Mouse (Mus musculus) hindbrain, postnatal 0 days (tissue): ENCODE results near the gene Hmga1. TPM values are rescaled to one million over a fixed set of nuclear protein-coding genes. Genes with fewer than 3 reads are reported as not detected.

ENCODE experiments used
- ATAC-seq: fragments of 200-750 bp; cut with Nextera tagmentation; 2 replicates; pipeline ENCODE4 v1.8.0; 2017; ENCODE audit warnings: mild to moderate bottlenecking, moderate TSS enrichment, moderate library complexity
- DNase-seq: peaks from one replicate; pipeline ENCODE4 v3.0.0-alpha.2; 2015; ENCODE audit warnings: low spot score
- H3K27ac ChIP-seq: fragments of 300-500 bp; sonication (generic); 2 replicates; pipeline ENCODE4 v1.5.1; 2014; ENCODE audit warnings: mild to moderate bottlenecking
- H3K27me3 ChIP-seq: fragments of 300-500 bp; sonication (generic); 2 replicates; pipeline ENCODE4 v1.6.1; 2014; ENCODE audit warnings: low read length, mixed read lengths; ENCODE audit not compliant: insufficient read depth
- H3K36me3 ChIP-seq: fragments of 300-500 bp; sonication (generic); 2 replicates; pipeline ENCODE4 v1.6.1; 2014; ENCODE audit warnings: low read length, mixed read lengths; ENCODE audit not compliant: insufficient read depth
- H3K4me1 ChIP-seq: fragments of 300-500 bp; sonication (generic); 2 replicates; pipeline ENCODE4 v1.6.1; 2014; ENCODE audit warnings: antibody characterized with exemption, low read length, mixed read lengths; ENCODE audit not compliant: insufficient read depth
- H3K4me2 ChIP-seq: fragments of 300-500 bp; sonication (generic); 2 replicates; pipeline ENCODE4 v1.6.1; 2014; ENCODE audit warnings: low read depth, mild to moderate bottlenecking, low read length, moderate library complexity, mixed read lengths
- H3K4me3 ChIP-seq: fragments of 300-500 bp; sonication (generic); 2 replicates; pipeline ENCODE4 v1.5.1; 2014; ENCODE audit warnings: low read length
- H3K9ac ChIP-seq: fragments of 300-500 bp; sonication (generic); replicated peaks from 2 replicates; pipeline ENCODE4 v1.6.1; 2014; ENCODE audit warnings: mild to moderate bottlenecking, low read length, moderate library complexity, mixed read lengths
- H3K9me3 ChIP-seq: fragments of 300-500 bp; sonication (generic); 2 replicates; pipeline ENCODE4 v1.6.1; 2016; ENCODE audit warnings: low read length, mixed read lengths
- CTCF ChIP-seq: IDR thresholded peaks from 2 replicates; pipeline ENCODE4 v1.5.1; 2016; ENCODE audit warnings: antibody characterized with exemption, control low read depth, low read depth
- WGBS: fragments of 180-500 bp; shearing (Covaris S2); extraction: QIAGEN DNeasy Blood & Tissue Kit; methylation state at CpG from one replicate; pipeline ENCODE4 v1.1.7; 2014; 5-methylcytosine and 5-hydroxymethylcytosine counted together
- polyA plus RNA-seq: library from polyadenylated mRNA; unstranded; fragments of >200 nt; fragmentation: Nextera tagmentation; extraction: Ambion mirVana; gene quantifications from 2 replicates; pipeline ENCODE4 v1.2.1, GENCODE M21; 2015
- total RNA-seq: library from RNA; depleted of rRNA; stranded (reverse); fragments of >200 nt; gene quantifications from 2 replicates; pipeline ENCODE4 v1.2.3, GENCODE M21; 2014

Hmga1 gene
- total and polyA plus RNA-seq, 2 experiments from 2014 or later, result 145 to 170 TPM

- H3K27me3 ChIP-seq, result no peaks in the 10 kb centered on the region
- H3K9me3 ChIP-seq, result no peaks in the 10 kb centered on the region
- 71% methylated on average over 6 of the region's 6 CpGs for whole genome bisulfite sequencing
- no peaks in the 10 kb centered on the region; the same call in 1 of the 2 replicates for H3K4me1 ChIP-seq
- no peak overlapping the region for H3K4me3 ChIP-seq
- no peak overlapping the region for H3K9ac ChIP-seq
- no peak for TF ChIP-seq CTCF
- no peaks in the 10 kb centered on the region for H3K36me3 ChIP-seq
- no peak overlapping the region for H3K4me2 ChIP-seq
- ATAC-seq (no peak), DNase-seq (no peak)
- no peak overlapping the region for H3K27ac ChIP-seq
Measured at GRCm38 (mm10) chr17:27527188-27527587, 29.1 kb upstream of the Hmga1 start.

GRCm38 (mm10) chr17:27528030-27528429, 28.3 kb upstream of the Hmga1 start:
- TF ChIP-seq CTCF, result peak; percentile 35; the same call in 1 of the 2 replicates
- no peak overlapping the region for H3K27ac ChIP-seq
- 50% methylated on average over 8 of the region's 8 CpGs for WGBS

GRCm38 (mm10) chr17:27528767-27529166, 27.5 kb upstream of the Hmga1 start:
- Histone ChIP-seq H3K4me1 (no peaks in the 10 kb centered on the region; the same call in 1 of the 2 replicates), H3K4me3 (no peak overlapping the region), H3K27ac (no peak overlapping the region), H3K36me3 (no peaks in the 10 kb centered on the region), H3K9me3 (no peaks in the 10 kb centered on the region), H3K9ac (no peak overlapping the region), H3K27me3 (no peaks in the 10 kb centered on the region), H3K4me2 (no peak overlapping the region)
- TF ChIP-seq CTCF, result no peak
- 75% methylated on average over 5 of the region's 5 CpGs for WGBS
- ATAC-seq (no peak), DNase-seq (no peak)

More at GRCm38 (mm10) chr17:27528030-27528429, 28.3 kb upstream of the Hmga1 start:
- no peaks in the 10 kb centered on the region for H3K36me3 ChIP-seq
- no peaks in the 10 kb centered on the region; the same call in 1 of the 2 replicates for H3K4me1 ChIP-seq
- H3K9ac ChIP-seq, result no peak overlapping the region
- no peak for DNase-seq
- H3K4me3 ChIP-seq, result no peak overlapping the region
- H3K27me3 ChIP-seq, result no peaks in the 10 kb centered on the region
- no peaks in the 10 kb centered on the region for H3K9me3 ChIP-seq
- H3K4me2 ChIP-seq, result no peak overlapping the region
- 0 out of 2 replicates have a peak, but pooled peaks have one; percentile 19 for ATAC-seq

- ATAC-seq (no peak), DNase-seq (no peak)
- TF ChIP-seq CTCF, result no peak
- 89% methylated on average over 8 of the region's 8 CpGs for WGBS
- H3K4me1 ChIP-seq, result no peaks in the 10 kb centered on the region; the same call in 1 of the 2 replicates
- H3K36me3 ChIP-seq, result no peaks in the 10 kb centered on the region
- H3K27ac ChIP-seq, result no peak overlapping the region
- no peak overlapping the region for H3K9ac ChIP-seq
- H3K4me2 ChIP-seq, result no peak overlapping the region
- H3K4me3 ChIP-seq, result no peak overlapping the region
- no peaks in the 10 kb centered on the region for H3K27me3 ChIP-seq
- H3K9me3 ChIP-seq, result no peaks in the 10 kb centered on the region
Measured at GRCm38 (mm10) chr17:27532095-27532494, 24.2 kb upstream of the Hmga1 start.

GRCm38 (mm10) chr17:27533354-27533753, 22.9 kb upstream of the Hmga1 start:
- H3K4me2 ChIP-seq, result no peak overlapping the region
- WGBS, result 73% methylated on average over 3 of the region's 3 CpGs
- peak; percentile 32 for TF ChIP-seq CTCF
- H3K27ac ChIP-seq, result no peak overlapping the region
- no peak for ATAC-seq
- H3K9me3 ChIP-seq, result no peaks in the 10 kb centered on the region
- DNase-seq, result no peak
- no peak overlapping the region for H3K4me3 ChIP-seq
- H3K4me1 ChIP-seq, result no peaks in the 10 kb centered on the region
- no peaks in the 10 kb centered on the region for H3K27me3 ChIP-seq
- H3K9ac ChIP-seq, result no peak overlapping the region
- H3K36me3 ChIP-seq, result no peaks in the 10 kb centered on the region

GRCm38 (mm10) chr17:27534718-27535117, 21.6 kb upstream of the Hmga1 start:
- Histone ChIP-seq H3K27me3 (no peaks in the 10 kb centered on the region), H3K4me2 (no peak overlapping the region; the same call in 1 of the 2 replicates), H3K27ac (no peak overlapping the region), H3K4me3 (no peak overlapping the region), H3K9ac (no peak overlapping the region), H3K36me3 (no peaks in the 10 kb centered on the region), H3K4me1 (no peaks in the 10 kb centered on the region), H3K9me3 (no peaks in the 10 kb centered on the region)
- TF ChIP-seq CTCF, result peak; percentile 100
- ATAC-seq, result peak; percentile 58
- peak; percentile 93 for DNase-seq
- WGBS, result 3% methylated on average over 10 of the region's 10 CpGs

GRCm38 (mm10) chr17:27541261-27541660, 15.0 kb upstream of the Hmga1 start:
- Histone ChIP-seq H3K4me2 (no peak overlapping the region), H3K27me3 (no peaks in the 10 kb centered on the region), H3K4me3 (no peak overlapping the region), H3K4me1 (no peaks in the 10 kb centered on the region), H3K9me3 (no peaks in the 10 kb centered on the region), H3K36me3 (no peaks in the 10 kb centered on the region), H3K27ac (no peak overlapping the region), H3K9ac (no peak overlapping the region)
- no peak for TF ChIP-seq CTCF
- DNase-seq, result no peak
- 79% methylated on average over 2 of the region's 2 CpGs for WGBS
- ATAC-seq, result no peak
